Mouse (Mus musculus): ENCODE measurements at regions not wholly inside any gene's neighbourhood (a gene's known extent, or its start where the extent isn't known, plus 50 kb on each side); places are given as distances from the start of the nearest gene placed in this dataset.

DNA sequence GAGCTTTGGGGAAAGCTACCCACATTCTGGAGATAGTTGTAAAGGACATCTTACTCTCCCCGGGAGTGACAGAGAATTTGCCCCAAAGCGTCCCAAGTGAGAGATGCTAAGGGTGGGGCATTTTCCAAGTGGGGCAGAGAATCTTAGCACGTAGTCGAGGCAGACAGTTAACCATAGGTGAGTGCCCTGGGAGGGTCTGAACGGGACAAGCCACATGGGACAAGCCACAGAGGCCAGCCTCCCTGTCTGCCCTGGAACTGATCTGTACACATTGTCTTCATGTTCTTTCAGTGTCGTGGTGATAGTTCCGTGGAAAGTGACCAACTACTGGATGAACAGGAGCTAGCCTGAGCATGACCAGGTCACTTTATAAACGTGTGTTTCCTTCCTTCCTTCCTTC is 116.6 kb downstream of the Sec23ip start:
- H3K4me1 ChIP-seq (ENCODE audit: control insufficient read depth, insufficient read depth, low read length): no peaks in the 10 kb centered on the region
- H3K9ac ChIP-seq (ENCODE audit: low read length): no peak overlapping the region
- DNase-seq (ENCODE audit: low spot score): no peak
- no peaks in the 10 kb centered on the region for H3K27me3 ChIP-seq (ENCODE audit: control insufficient read depth, insufficient read depth, low read length)
- H3K4me2 ChIP-seq (ENCODE audit: low read depth, severe bottlenecking): no peak overlapping the region
- H3K9me3 ChIP-seq (ENCODE audit: control insufficient read depth, low read length): no peaks in the 10 kb centered on the region
- 89% methylated on average over 8 of the region's 8 CpGs for WGBS
- no peak overlapping the region for H3K27ac ChIP-seq (replicated peaks; ENCODE audit: low read depth, low read length)
- no peaks in the 10 kb centered on the region for H3K36me3 ChIP-seq (ENCODE audit: control insufficient read depth, insufficient read depth, low read length)
- no peak overlapping the region for H3K4me3 ChIP-seq (ENCODE audit: low read depth, low read length)
- no peak for ATAC-seq (ENCODE audit: insufficient number of reproducible peaks, low FRiP score, low TSS enrichment, low read depth)

DNA sequence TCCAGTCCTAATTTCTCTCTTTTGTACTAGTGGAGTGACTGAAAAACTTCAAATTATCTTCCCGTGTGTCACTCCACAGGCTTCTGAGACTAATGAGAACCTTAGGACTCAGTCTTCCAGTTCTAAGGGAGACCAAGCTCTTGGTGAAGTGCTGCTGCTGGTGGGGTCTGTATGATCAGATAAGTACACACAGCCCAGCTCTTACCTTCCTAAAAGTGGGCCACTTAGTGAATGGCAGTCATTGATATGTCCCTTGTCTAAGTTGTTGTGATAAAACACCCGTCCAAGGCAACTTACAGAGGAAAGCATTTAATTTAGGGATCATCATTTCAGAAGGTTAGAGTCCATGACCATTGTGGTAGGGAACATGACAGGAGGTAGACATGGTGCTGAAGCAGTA is 124.1 kb downstream of the Sec23ip start:
- Histone ChIP-seq H3K4me3 (ENCODE audit: low read depth, low read length) (no peak overlapping the region), H3K27me3 (ENCODE audit: control insufficient read depth, insufficient read depth, low read length) (no peaks in the 10 kb centered on the region), H3K27ac (replicated peaks; ENCODE audit: low read depth, low read length) (no peak overlapping the region), H3K4me2 (ENCODE audit: low read depth, severe bottlenecking) (no peak overlapping the region), H3K36me3 (ENCODE audit: control insufficient read depth, insufficient read depth, low read length) (no peaks in the 10 kb centered on the region), H3K4me1 (ENCODE audit: control insufficient read depth, insufficient read depth, low read length) (no peaks in the 10 kb centered on the region), H3K9ac (ENCODE audit: low read length) (no peak overlapping the region), H3K9me3 (ENCODE audit: control insufficient read depth, low read length) (no peaks in the 10 kb centered on the region)
- no peak for ATAC-seq (ENCODE audit: insufficient number of reproducible peaks, low FRiP score, low TSS enrichment, low read depth)
- WGBS: 80% methylated on average over 2 of the region's 2 CpGs
- DNase-seq (ENCODE audit: low spot score): no peak

DNA sequence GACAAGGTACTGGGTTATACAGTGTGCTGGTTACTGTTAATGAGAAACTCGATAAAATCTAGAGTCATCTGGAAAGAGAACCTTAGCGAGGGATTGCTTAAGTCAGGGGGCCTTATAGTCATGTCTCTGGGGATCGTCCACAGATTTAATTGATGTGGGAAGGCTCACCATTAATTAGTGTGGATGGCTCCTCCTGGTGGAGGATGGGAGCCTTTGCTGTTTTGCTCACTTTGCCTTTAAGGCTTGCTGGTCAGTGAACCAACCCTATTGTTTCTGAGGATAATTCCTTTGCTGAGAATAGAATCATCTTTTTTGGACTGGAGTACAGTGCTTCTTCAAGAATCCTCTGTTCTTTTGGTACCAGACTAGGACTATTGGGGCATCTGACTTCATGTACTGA is 139.3 kb downstream of the Sec23ip start:
- Histone ChIP-seq H3K9me3 (ENCODE audit: control insufficient read depth, low read length) (no peaks in the 10 kb centered on the region), H3K4me2 (ENCODE audit: low read depth, severe bottlenecking) (no peak overlapping the region), H3K4me1 (ENCODE audit: control insufficient read depth, insufficient read depth, low read length) (no peaks in the 10 kb centered on the region), H3K27me3 (ENCODE audit: control insufficient read depth, insufficient read depth, low read length) (no peaks in the 10 kb centered on the region), H3K36me3 (ENCODE audit: control insufficient read depth, insufficient read depth, low read length) (no peaks in the 10 kb centered on the region), H3K9ac (ENCODE audit: low read length) (no peak overlapping the region), H3K27ac (replicated peaks; ENCODE audit: low read depth, low read length) (no peak overlapping the region), H3K4me3 (ENCODE audit: low read depth, low read length) (no peak overlapping the region)
- WGBS: 65% methylated on average over 3 of the region's 3 CpGs
- no peak for ATAC-seq (ENCODE audit: insufficient number of reproducible peaks, low FRiP score, low TSS enrichment, low read depth)
- DNase-seq (ENCODE audit: low spot score): no peak

GRCm38 (mm10) chr7:128885551-128885950 is 140.8 kb downstream of the Sec23ip start:
- no peaks in the 10 kb centered on the region for H3K27me3 ChIP-seq (ENCODE audit: control insufficient read depth, insufficient read depth, low read length)
- no peak overlapping the region for H3K4me3 ChIP-seq (ENCODE audit: low read depth, low read length)
- no peak overlapping the region for H3K27ac ChIP-seq (replicated peaks; ENCODE audit: low read depth, low read length)
- ATAC-seq (ENCODE audit: insufficient number of reproducible peaks, low FRiP score, low TSS enrichment, low read depth) (no peak), DNase-seq (ENCODE audit: low spot score) (no peak)
- no peak overlapping the region for H3K9ac ChIP-seq (ENCODE audit: low read length)
- H3K4me1 ChIP-seq (ENCODE audit: control insufficient read depth, insufficient read depth, low read length): no peaks in the 10 kb centered on the region
- no peaks in the 10 kb centered on the region for H3K36me3 ChIP-seq (ENCODE audit: control insufficient read depth, insufficient read depth, low read length)
- WGBS: 89% methylated on average over 4 of the region's 4 CpGs
- H3K4me2 ChIP-seq (ENCODE audit: low read depth, severe bottlenecking): no peak overlapping the region
- H3K9me3 ChIP-seq (ENCODE audit: control insufficient read depth, low read length): no peaks in the 10 kb centered on the region

DNA sequence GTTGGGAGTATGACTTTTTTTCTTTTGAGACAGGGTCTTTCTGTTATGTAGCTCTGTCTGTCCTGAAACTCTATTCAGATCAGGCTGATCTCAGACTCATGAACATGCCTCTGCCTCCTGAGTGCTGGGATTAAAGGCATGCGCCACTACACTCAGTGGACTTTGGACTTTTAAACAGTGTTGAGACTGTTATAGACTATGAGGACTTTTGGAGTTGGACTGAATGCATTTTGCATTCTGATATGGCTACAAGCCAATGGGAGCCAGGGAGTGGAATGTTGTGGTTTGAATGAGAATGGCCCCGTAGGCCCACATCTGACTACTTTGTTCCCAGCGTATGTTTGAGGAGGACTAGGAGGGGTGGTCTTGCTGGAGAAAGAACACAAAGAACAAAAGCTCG is 165.4 kb downstream of the Sec23ip start:
- no peak for DNase-seq (ENCODE audit: low spot score)
- no peaks in the 10 kb centered on the region for H3K9me3 ChIP-seq (ENCODE audit: control insufficient read depth, low read length)
- no peaks in the 10 kb centered on the region for H3K36me3 ChIP-seq (ENCODE audit: control insufficient read depth, insufficient read depth, low read length)

GRCm38 (mm10) chr7:128937976-128938730 is 193.4 kb downstream of the Sec23ip start:
- no peaks in the 10 kb centered on the region for H3K9me3 ChIP-seq (ENCODE audit: control insufficient read depth, low read length)
- no peaks in the 10 kb centered on the region for H3K27me3 ChIP-seq (ENCODE audit: control insufficient read depth, insufficient read depth, low read length)
- no peak overlapping the region for H3K27ac ChIP-seq (replicated peaks; ENCODE audit: low read depth, low read length)
- ATAC-seq (ENCODE audit: insufficient number of reproducible peaks, low FRiP score, low TSS enrichment, low read depth) (no peak), DNase-seq (ENCODE audit: low spot score) (peak; percentile 73)
- no peak overlapping the region for H3K9ac ChIP-seq (ENCODE audit: low read length)
- H3K4me1 ChIP-seq (ENCODE audit: control insufficient read depth, insufficient read depth, low read length): no peaks in the 10 kb centered on the region
- no peak overlapping the region for H3K4me2 ChIP-seq (ENCODE audit: low read depth, severe bottlenecking)
- WGBS: 40% methylated on average over 6 of the region's 6 CpGs
- H3K4me3 ChIP-seq (ENCODE audit: low read depth, low read length): no peak overlapping the region
- no peaks in the 10 kb centered on the region for H3K36me3 ChIP-seq (ENCODE audit: control insufficient read depth, insufficient read depth, low read length)

More for the DNA sequence above, 165.4 kb downstream of the Sec23ip start:
- H3K4me2 ChIP-seq (ENCODE audit: low read depth, severe bottlenecking): no peak overlapping the region
- WGBS: 93% methylated on average over 4 of the region's 4 CpGs
- no peak overlapping the region for H3K9ac ChIP-seq (ENCODE audit: low read length)
- H3K4me3 ChIP-seq (ENCODE audit: low read depth, low read length): no peak overlapping the region
- no peaks in the 10 kb centered on the region for H3K4me1 ChIP-seq (ENCODE audit: control insufficient read depth, insufficient read depth, low read length)
- no peaks in the 10 kb centered on the region for H3K27me3 ChIP-seq (ENCODE audit: control insufficient read depth, insufficient read depth, low read length)
- H3K27ac ChIP-seq (replicated peaks; ENCODE audit: low read depth, low read length): no peak overlapping the region
- no peak for ATAC-seq (ENCODE audit: insufficient number of reproducible peaks, low FRiP score, low TSS enrichment, low read depth)

DNA sequence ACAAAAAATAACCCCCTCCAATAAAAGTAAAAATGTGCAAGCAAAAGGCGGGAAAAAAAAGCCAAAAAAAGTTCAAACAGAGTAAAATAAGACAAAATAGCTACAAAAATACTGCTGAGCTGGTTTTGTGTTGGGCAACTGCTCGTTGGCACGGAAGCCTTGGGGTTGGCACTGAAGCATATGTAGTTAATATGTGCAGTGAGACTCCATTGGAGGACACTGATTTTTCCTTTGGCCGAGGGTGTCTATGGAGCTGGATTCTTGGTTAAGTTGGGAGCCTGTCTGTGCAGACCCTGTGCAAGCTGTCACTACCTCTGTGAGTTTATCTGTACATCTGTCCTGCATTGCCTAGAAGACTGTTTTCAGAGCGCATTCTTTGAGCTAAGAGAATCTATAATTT is 215.8 kb downstream of the Sec23ip start:
- Histone ChIP-seq H3K4me3 (ENCODE audit: low read depth, low read length) (no peak overlapping the region), H3K9me3 (ENCODE audit: control insufficient read depth, low read length) (no peaks in the 10 kb centered on the region), H3K4me1 (ENCODE audit: control insufficient read depth, insufficient read depth, low read length) (no peaks in the 10 kb centered on the region), H3K36me3 (ENCODE audit: control insufficient read depth, insufficient read depth, low read length) (no peaks in the 10 kb centered on the region), H3K9ac (ENCODE audit: low read length) (no peak overlapping the region), H3K27me3 (ENCODE audit: control insufficient read depth, insufficient read depth, low read length) (no peaks in the 10 kb centered on the region), H3K4me2 (ENCODE audit: low read depth, severe bottlenecking) (no peak overlapping the region), H3K27ac (replicated peaks; ENCODE audit: low read depth, low read length) (no peak overlapping the region)
- WGBS: 87% methylated on average over 5 of the region's 5 CpGs
- DNase-seq (ENCODE audit: low spot score): no peak
- ATAC-seq (ENCODE audit: insufficient number of reproducible peaks, low FRiP score, low TSS enrichment, low read depth): no peak

DNA sequence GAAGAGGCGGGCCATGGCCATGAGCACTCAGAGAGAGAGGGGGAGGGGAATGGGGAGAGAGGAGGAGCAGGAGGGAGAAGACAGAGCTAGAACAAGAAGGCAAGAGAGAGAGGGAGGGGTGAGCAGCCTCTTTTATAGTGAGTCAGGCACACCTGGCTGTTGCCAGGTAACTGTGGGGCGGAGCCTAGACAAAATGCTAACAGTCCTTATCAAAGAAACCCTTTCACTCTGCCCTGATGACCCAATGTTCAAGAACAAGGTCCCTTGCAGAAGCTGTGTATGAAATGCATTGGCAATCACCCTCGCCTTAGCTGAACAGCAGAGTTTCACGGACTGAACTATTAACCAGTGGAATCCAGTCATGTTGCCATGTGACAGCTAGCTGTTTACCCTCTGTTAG is 235.2 kb downstream of the Sec23ip start:
- DNase-seq (ENCODE audit: low spot score): no peak
- WGBS: 88% methylated on average over 4 of the region's 4 CpGs
- no peak for ATAC-seq (ENCODE audit: insufficient number of reproducible peaks, low FRiP score, low TSS enrichment, low read depth)
- H3K4me1 ChIP-seq (ENCODE audit: control insufficient read depth, insufficient read depth, low read length): no peaks in the 10 kb centered on the region
- no peak overlapping the region for H3K27ac ChIP-seq (replicated peaks; ENCODE audit: low read depth, low read length)
- no peak overlapping the region for H3K4me3 ChIP-seq (ENCODE audit: low read depth, low read length)
- H3K27me3 ChIP-seq (ENCODE audit: control insufficient read depth, insufficient read depth, low read length): no peaks in the 10 kb centered on the region
- H3K9me3 ChIP-seq (ENCODE audit: control insufficient read depth, low read length): no peaks in the 10 kb centered on the region
- H3K9ac ChIP-seq (ENCODE audit: low read length): no peak overlapping the region
- no peak overlapping the region for H3K4me2 ChIP-seq (ENCODE audit: low read depth, severe bottlenecking)
- H3K36me3 ChIP-seq (ENCODE audit: control insufficient read depth, insufficient read depth, low read length): no peaks in the 10 kb centered on the region

DNA sequence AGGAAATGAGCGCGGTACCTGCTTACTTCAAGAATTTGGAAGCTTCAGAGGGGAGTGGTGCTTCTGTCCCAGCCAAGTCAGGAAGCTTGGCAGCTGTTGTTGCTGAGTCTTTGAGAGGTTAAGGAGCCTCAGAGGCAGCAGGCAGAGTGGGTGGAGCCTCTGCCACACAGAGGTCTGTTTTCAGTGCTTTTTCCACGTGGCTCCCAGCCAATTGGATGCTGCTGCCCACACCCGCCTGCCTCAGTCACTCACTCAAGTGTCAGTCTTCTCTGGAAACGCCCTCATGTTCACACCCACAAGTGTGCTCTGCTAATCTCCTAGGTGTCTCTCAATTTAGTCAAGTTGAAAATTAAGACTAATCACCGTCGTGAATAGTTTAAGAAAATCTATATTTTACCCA is 236.1 kb downstream of the Sec23ip start:
- WGBS: 62% methylated on average over 7 of the region's 7 CpGs
- Histone ChIP-seq H3K4me3 (ENCODE audit: low read depth, low read length) (no peak overlapping the region), H3K27ac (replicated peaks; ENCODE audit: low read depth, low read length) (no peak overlapping the region), H3K4me2 (ENCODE audit: low read depth, severe bottlenecking) (no peak overlapping the region), H3K9ac (ENCODE audit: low read length) (no peak overlapping the region), H3K4me1 (ENCODE audit: control insufficient read depth, insufficient read depth, low read length) (no peaks in the 10 kb centered on the region), H3K9me3 (ENCODE audit: control insufficient read depth, low read length) (no peaks in the 10 kb centered on the region), H3K36me3 (ENCODE audit: control insufficient read depth, insufficient read depth, low read length) (no peaks in the 10 kb centered on the region), H3K27me3 (ENCODE audit: control insufficient read depth, insufficient read depth, low read length) (no peaks in the 10 kb centered on the region)
- ATAC-seq (ENCODE audit: insufficient number of reproducible peaks, low FRiP score, low TSS enrichment, low read depth) (no peak), DNase-seq (ENCODE audit: low spot score) (no peak)

Measured in limb, embryonic 11.5 days (tissue).